Mouse (Mus musculus): Measurements from ENCODE around the gene Klk8. TPM values are rescaled to one million over a fixed set of nuclear protein-coding genes. Genes with fewer than 3 reads are reported as not detected.

Klk8 gene
- 17.5 and 17.9 TPM in 2 replicates for polyA plus RNA-seq (2016; fragmentation: Nextera tagmentation; extraction: Ambion mirVana)

DNA sequence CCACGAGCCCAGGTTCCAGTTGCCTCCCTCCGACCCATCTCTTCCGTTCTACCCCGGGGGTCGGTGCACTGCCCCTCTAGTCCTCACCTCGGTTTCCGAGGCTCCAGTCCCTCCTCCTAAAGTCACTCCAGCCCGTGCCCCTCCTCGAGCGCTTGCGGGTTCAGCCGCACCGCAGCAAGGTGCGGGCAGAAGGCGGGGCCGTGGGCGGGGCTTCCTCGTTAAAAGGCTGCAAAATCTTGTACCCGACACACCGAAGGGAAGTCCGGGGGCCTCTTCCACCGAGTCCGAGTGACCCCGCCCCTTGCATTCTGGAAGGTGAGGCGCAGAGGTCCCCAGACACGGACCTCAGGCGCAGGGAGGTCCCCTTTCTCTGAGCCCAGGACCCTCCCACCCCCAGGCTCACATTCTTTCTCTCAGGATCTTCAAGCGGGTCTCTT lies at the start of gene Klk8:
Gene Klk8 (plus strand): TSS at position 245 of the 437 bp plus-strand sequence.
- H3K36me3 ChIP-seq (replicated peaks): no peaks in the 10 kb centered on the region
- H3K27ac ChIP-seq (replicated peaks): peak within 1 kb of the TSS; percentile 59; the same call in 1 of the 2 replicates
- peak within 1 kb of the TSS; percentile 67 for H3K4me3 ChIP-seq
- H3K9me3 ChIP-seq: no peaks in the 10 kb centered on the region
- peaks cover 20% of the 10 kb centered on the region for H3K4me1 ChIP-seq
- peaks cover 37% of the 10 kb centered on the region for H3K27me3 ChIP-seq (replicated peaks; ENCODE audit: low read depth, poor library complexity, severe bottlenecking)
- under 1% methylated on average over 28 of the region's 28 CpGs for WGBS
- DNase-seq (ENCODE audit: low spot score): peak; percentile 63

DNA sequence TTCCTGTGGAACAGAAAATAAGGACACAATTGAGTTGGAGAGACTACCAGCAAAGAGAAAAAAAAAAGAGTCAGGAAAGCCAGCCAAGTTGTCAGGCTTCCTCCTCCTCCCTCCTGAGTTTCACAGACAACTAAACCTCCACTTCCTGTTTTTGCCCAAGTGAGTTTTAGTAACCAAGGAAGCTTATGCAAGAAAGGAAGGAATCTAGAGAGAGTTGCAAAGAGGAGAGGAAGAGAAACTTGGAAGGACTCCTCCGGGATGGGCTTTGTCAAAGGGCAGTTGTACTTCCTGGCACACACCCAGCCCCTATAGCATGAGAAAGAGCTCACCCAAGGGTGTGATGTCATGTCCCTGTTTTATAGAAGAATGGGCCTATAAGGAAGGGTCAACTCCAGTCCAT lies 49.6 kb upstream of the Klk8 start:
- H3K4me1 ChIP-seq: no peaks in the 10 kb centered on the region
- no peaks in the 10 kb centered on the region for H3K9me3 ChIP-seq
- no peaks in the 10 kb centered on the region for H3K27me3 ChIP-seq (replicated peaks; ENCODE audit: low read depth, poor library complexity, severe bottlenecking)
- H3K36me3 ChIP-seq (replicated peaks): no peaks in the 10 kb centered on the region
- DNase-seq (ENCODE audit: low spot score): no peak
- no peak overlapping the region for H3K4me3 ChIP-seq
- no peak overlapping the region for H3K27ac ChIP-seq (replicated peaks)
- WGBS: 60% methylated on average over 1 of the region's 1 CpGs

DNA sequence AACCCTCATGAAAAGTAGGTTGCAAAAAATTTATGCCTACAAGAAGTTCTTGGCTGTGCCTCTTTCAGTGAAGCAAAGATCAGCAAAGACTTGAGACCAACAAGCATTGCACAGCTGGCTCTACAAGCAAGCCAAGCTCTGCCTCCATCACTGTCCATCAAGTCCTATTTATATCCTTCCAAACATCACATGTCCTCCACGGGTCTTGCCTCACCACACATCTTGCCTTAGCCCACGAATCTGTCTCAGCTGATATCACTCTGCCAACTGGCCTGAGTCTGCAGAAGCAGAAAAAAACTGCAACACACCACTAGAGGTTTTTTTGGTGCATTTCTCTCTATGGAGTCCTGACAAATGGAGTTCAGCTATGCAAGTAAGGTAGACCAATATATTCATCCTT lies 44.6 kb upstream of the Klk8 start:
- DNase-seq (ENCODE audit: low spot score): no peak
- Histone ChIP-seq H3K4me3 (no peak overlapping the region), H3K4me1 (no peaks in the 10 kb centered on the region), H3K9me3 (no peaks in the 10 kb centered on the region), H3K36me3 (replicated peaks) (no peaks in the 10 kb centered on the region), H3K27ac (replicated peaks) (no peak overlapping the region), H3K27me3 (replicated peaks; ENCODE audit: low read depth, poor library complexity, severe bottlenecking) (no peaks in the 10 kb centered on the region)
- 80% methylated on average over 2 of the region's 2 CpGs for WGBS

DNA sequence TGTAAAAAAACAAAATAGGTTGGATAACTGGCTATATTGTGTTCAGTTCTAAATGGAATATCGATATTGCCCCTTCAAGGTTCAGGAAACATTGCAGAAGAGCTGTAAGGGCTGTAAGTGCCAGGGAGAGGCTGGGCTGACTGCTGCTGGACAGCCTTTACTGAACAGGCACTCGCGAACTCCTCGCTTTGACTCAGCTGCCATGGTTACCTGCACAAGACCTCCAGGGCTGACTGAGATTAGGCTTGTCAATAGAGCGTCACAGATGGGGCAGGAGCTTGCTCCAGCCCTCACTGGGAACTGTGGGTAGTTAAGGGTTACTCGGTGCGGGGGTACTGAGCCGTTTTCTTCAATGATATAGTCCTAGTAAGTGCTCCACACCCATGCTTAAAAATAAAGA lies 30.9 kb upstream of the Klk8 start:
- H3K9me3 ChIP-seq: no peaks in the 10 kb centered on the region
- H3K4me1 ChIP-seq: no peaks in the 10 kb centered on the region
- no peaks in the 10 kb centered on the region for H3K27me3 ChIP-seq (replicated peaks; ENCODE audit: low read depth, poor library complexity, severe bottlenecking)
- no peak for DNase-seq (ENCODE audit: low spot score)
- WGBS: 54% methylated on average over 8 of the region's 8 CpGs
- H3K36me3 ChIP-seq (replicated peaks): no peaks in the 10 kb centered on the region
- H3K27ac ChIP-seq (replicated peaks): no peak overlapping the region
- no peak overlapping the region for H3K4me3 ChIP-seq

DNA sequence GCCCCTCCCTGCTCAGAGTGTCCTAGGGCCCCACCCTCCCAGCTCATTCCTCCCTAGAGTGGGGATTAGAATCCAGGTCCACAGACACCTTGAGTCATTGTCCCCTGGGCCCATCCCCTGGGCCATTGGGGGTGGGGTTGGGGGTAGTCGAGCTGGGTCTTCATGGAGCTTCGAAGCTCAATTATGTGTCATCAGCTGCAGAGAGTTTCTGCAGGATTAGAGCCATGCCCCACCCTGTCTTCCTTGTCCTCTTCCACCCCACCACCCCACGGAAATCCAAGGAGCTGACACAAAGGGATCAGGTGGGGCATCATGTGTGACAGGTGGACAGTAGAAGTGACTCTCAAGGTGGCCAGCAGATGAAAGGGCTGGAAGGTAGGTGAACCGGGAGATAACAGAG lies 28.8 kb upstream of the Klk8 start, which contains the start of gene Klk12:
Gene Klk12 (plus strand): TSS at position 301 of the 400 bp plus-strand sequence.
- no peaks in the 10 kb centered on the region for H3K27me3 ChIP-seq (replicated peaks; ENCODE audit: low read depth, poor library complexity, severe bottlenecking)
- H3K27ac ChIP-seq (replicated peaks): no peak within 1 kb of the TSS
- no peaks in the 10 kb centered on the region for H3K9me3 ChIP-seq
- H3K36me3 ChIP-seq (replicated peaks): no peaks in the 10 kb centered on the region
- H3K4me1 ChIP-seq: no peaks in the 10 kb centered on the region
- H3K4me3 ChIP-seq: no peak within 1 kb of the TSS
- 80% methylated on average over 4 of the region's 4 CpGs for WGBS
- no peak for DNase-seq (ENCODE audit: low spot score)

DNA sequence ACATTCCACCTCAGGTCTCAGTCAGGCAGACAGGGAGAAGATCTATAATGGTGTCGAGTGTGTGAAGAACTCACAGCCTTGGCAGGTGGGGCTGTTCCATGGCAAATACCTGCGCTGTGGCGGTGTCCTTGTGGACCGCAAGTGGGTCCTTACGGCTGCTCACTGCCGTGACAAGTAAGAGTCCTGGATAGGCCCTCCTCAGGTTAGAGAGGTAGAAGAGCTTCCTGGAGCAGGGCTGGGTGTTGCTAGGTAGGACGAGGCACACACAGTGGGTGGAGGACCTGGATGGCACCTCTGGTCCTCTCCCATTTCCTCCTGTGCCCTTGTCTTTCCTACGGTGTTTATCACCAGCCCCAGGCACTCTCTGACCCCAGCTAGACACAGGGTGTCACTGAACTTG lies 27.7 kb upstream of the Klk8 start:
- Histone ChIP-seq H3K36me3 (replicated peaks) (no peaks in the 10 kb centered on the region), H3K4me3 (no peak overlapping the region), H3K4me1 (peaks cover under 1% of the 10 kb centered on the region; the same call in 1 of the 2 replicates), H3K27me3 (replicated peaks; ENCODE audit: low read depth, poor library complexity, severe bottlenecking) (no peaks in the 10 kb centered on the region), H3K9me3 (no peaks in the 10 kb centered on the region), H3K27ac (replicated peaks) (no peak overlapping the region)
- DNase-seq (ENCODE audit: low spot score): no peak
- WGBS: 88% methylated on average over 8 of the region's 8 CpGs

DNA sequence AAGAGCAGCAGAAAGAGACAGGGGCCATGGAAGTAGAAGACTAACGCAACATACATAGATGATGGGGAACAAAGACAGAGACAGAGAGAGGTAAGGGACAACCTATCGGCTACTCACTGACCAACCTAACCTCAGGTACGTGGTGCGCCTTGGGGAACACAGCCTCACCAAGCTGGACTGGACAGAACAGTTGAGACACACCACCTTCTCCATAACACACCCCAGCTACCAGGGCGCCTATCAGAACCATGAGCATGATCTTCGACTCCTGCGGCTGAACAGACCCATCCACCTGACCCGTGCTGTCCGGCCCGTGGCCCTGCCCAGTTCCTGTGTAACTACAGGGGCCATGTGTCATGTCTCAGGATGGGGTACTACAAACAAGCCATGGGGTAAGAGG lies 26.7 kb upstream of the Klk8 start:
- no peak overlapping the region for H3K4me3 ChIP-seq
- H3K27me3 ChIP-seq (replicated peaks; ENCODE audit: low read depth, poor library complexity, severe bottlenecking): no peaks in the 10 kb centered on the region
- WGBS: 95% methylated on average over 10 of the region's 10 CpGs
- peaks cover 10% of the 10 kb centered on the region for H3K4me1 ChIP-seq
- H3K36me3 ChIP-seq (replicated peaks): no peaks in the 10 kb centered on the region
- H3K9me3 ChIP-seq: no peaks in the 10 kb centered on the region
- no peak overlapping the region for H3K27ac ChIP-seq (replicated peaks)
- no peak for DNase-seq (ENCODE audit: low spot score)

DNA sequence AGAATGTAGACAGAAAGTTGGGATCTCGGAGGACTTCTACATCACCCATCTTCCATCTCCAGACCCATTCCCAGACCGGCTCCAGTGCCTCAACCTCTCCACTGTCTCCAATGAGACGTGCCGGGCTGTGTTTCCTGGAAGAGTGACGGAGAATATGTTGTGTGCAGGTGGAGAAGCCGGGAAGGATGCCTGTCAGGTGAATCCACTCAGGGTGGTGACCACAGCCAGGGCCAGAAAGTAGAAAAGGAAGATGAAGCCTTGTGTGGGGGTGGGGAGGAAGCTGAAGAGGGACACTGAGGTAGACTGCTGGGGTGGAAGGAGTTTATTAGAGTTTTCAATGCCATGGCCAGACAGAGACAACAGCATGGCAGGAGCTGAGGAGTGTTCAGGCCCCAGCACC lies 25.5 kb upstream of the Klk8 start:
- Histone ChIP-seq H3K4me3 (no peak overlapping the region), H3K36me3 (replicated peaks) (no peaks in the 10 kb centered on the region), H3K27ac (replicated peaks) (no peak overlapping the region), H3K9me3 (no peaks in the 10 kb centered on the region), H3K27me3 (replicated peaks; ENCODE audit: low read depth, poor library complexity, severe bottlenecking) (no peaks in the 10 kb centered on the region), H3K4me1 (peaks cover 10% of the 10 kb centered on the region)
- DNase-seq (ENCODE audit: low spot score): no peak
- WGBS: 92% methylated on average over 6 of the region's 6 CpGs

DNA sequence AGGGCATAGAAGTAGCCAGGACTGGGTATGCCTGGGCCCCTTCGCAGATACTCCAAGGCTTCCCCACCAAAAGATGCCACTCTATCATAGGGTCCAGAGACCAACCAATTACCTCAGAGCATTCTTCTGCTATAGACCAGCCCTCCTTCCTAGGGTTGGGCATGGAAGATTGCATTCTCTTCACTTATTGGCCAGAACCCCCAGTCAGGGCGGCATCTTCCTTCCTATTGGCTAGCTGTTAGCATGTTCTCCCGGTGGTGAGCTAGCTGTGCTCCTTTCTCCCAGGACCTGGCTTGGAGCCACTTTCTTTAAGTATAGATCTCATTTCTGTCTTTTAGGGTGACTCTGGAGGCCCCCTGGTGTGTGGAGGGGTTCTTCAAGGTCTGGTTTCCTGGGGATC lies 24.5 kb upstream of the Klk8 start:
- WGBS: 77% methylated on average over 3 of the region's 3 CpGs
- H3K27me3 ChIP-seq (replicated peaks; ENCODE audit: low read depth, poor library complexity, severe bottlenecking): no peaks in the 10 kb centered on the region
- H3K4me1 ChIP-seq: peaks cover 10% of the 10 kb centered on the region
- H3K27ac ChIP-seq (replicated peaks): no peak overlapping the region
- H3K36me3 ChIP-seq (replicated peaks): no peaks in the 10 kb centered on the region
- H3K9me3 ChIP-seq: no peaks in the 10 kb centered on the region
- no peak for DNase-seq (ENCODE audit: low spot score)
- no peak overlapping the region for H3K4me3 ChIP-seq

DNA sequence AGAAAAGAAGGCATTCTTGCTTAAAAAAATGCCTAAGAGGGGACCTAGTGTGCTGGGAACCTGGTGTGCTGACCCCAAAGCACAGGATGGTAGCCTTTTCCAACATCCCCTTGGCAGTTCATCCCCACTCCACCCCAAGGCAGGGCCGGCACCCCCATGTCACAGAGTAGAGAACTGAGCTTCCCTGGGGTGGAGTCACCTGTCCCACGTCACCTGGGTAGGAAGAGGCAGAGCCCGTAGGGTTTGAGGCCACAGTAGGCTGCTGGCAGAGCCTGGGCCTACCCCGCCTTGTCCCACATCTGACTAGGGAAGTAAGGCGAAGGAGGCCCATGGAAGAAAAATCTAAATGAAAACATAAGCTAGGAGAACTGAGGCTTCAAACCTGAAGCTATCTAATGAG lies 23.0 kb upstream of the Klk8 start, which contains the start of gene Klk11:
Gene Klk11 (plus strand): TSS at position 241 of the 400 bp plus-strand sequence.
- H3K27me3 ChIP-seq (replicated peaks; ENCODE audit: low read depth, poor library complexity, severe bottlenecking): no peaks in the 10 kb centered on the region
- H3K9me3 ChIP-seq: no peaks in the 10 kb centered on the region
- H3K4me3 ChIP-seq: no peak within 1 kb of the TSS
- no peaks in the 10 kb centered on the region for H3K36me3 ChIP-seq (replicated peaks)
- H3K27ac ChIP-seq (replicated peaks): peak within 1 kb of the TSS; percentile 71
- WGBS: 85% methylated on average over 5 of the region's 5 CpGs
- no peak for DNase-seq (ENCODE audit: low spot score)
- H3K4me1 ChIP-seq: peaks cover 10% of the 10 kb centered on the region

DNA sequence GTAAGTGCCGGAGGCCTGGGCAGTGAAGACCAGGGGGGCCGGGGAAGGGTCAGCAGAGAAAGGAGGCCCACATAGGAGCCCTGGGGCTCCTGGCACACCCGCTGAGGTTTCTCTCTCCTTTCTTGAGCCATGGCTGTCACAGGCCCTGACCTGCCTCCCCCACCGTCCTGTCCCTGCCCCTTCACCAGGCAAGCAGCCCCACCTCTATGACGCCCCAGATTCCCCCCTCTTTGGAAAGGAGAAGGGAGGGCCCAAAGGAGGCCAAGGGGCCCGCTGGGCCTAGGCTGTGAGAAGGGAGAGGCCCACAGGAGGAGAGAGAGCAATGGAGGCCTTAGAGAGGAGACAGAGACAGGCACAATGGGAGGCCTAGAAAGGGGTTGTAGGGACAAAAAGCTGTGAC lies 22.6 kb upstream of the Klk8 start:
- Histone ChIP-seq H3K27ac (replicated peaks) (peak overlapping the region; percentile 71), H3K9me3 (no peaks in the 10 kb centered on the region), H3K36me3 (replicated peaks) (no peaks in the 10 kb centered on the region), H3K4me1 (peaks cover 10% of the 10 kb centered on the region), H3K4me3 (no peak overlapping the region), H3K27me3 (replicated peaks; ENCODE audit: low read depth, poor library complexity, severe bottlenecking) (no peaks in the 10 kb centered on the region)
- WGBS: 51% methylated on average over 6 of the region's 6 CpGs
- DNase-seq (ENCODE audit: low spot score): no peak

DNA sequence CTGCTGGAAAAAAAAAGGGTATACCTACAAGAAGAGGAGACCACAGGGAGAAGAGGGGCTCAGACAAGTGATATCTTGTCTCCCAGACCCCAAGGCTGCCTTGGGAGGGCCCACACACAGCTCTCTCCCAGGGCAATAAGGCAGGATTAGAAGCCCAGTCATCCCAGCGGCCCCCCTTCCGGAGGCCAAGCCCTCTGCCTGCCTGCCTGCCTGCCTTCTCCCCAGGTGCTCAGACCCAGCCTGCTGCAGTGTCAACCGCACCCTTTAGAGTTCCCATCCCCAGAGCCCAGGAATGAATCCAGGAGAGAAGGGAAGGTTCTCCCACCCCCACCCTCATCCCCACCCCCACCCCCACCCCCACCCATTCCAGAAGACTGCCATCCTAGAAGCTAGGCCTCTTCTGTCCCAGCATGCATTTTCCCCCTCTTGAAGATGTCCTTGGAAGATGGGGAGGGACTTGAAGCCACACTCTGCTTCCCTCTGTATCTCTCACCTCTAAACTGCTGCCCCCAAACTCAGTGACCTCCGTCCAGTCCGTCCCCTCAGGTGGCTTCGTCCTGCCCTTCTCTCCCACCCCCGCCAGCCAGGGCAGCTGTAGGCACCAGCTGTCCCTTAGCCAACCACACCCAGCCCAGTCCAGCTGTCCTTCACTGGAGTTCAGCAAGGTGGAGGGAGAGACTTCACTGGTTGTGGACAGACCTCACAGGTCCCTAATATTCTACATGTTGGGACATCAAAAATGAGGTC lies 21.9 kb upstream of the Klk8 start:
- WGBS: 38% methylated on average over 7 of the region's 7 CpGs
- H3K27ac ChIP-seq (replicated peaks): peak overlapping the region; percentile 71
- H3K9me3 ChIP-seq: no peaks in the 10 kb centered on the region
- DNase-seq (ENCODE audit: low spot score): no peak
- H3K4me1 ChIP-seq: peaks cover 10% of the 10 kb centered on the region
- H3K27me3 ChIP-seq (replicated peaks; ENCODE audit: low read depth, poor library complexity, severe bottlenecking): no peaks in the 10 kb centered on the region
- no peak overlapping the region for H3K4me3 ChIP-seq
- H3K36me3 ChIP-seq (replicated peaks): no peaks in the 10 kb centered on the region

DNA sequence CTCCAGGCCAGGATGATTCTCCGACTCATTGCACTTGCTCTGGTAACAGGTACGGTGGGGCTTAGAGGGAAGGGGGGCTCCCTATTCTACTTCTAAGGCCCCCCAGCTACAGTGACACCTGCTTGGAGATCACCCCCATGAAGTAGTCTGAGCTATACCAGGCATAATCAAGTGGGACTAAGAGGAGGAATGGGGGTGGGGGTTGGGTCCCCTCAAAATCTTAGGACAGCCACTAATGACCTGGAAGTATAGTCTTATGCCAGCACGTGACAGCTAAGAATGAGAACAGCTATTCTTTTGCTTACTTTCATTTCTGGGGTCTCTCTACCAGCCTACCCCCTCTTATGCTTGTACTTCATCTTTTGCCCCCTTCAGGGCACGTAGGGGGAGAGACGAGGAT lies 20.9 kb upstream of the Klk8 start:
- 81% methylated on average over 5 of the region's 5 CpGs for WGBS
- no peaks in the 10 kb centered on the region for H3K27me3 ChIP-seq (replicated peaks; ENCODE audit: low read depth, poor library complexity, severe bottlenecking)
- no peaks in the 10 kb centered on the region for H3K36me3 ChIP-seq (replicated peaks)
- peaks cover 10% of the 10 kb centered on the region for H3K4me1 ChIP-seq
- no peak overlapping the region for H3K27ac ChIP-seq (replicated peaks)
- no peaks in the 10 kb centered on the region for H3K9me3 ChIP-seq
- H3K4me3 ChIP-seq: no peak overlapping the region
- no peak for DNase-seq (ENCODE audit: low spot score)
